Mouse (Mus musculus): ENCODE measurements around the gene Pnpla8.

Pnpla8 gene

GRCm38 (mm10) chr12:44357881-44358280 lies 136.7 kb downstream of the Pnpla8 start:
- DNase-seq: no peak

GRCm38 (mm10) chr12:44371076-44371710 lies 150.0 kb downstream of the Pnpla8 start:
- no peak for DNase-seq
